Mouse (Mus musculus) midbrain, embryonic 10.5 days (tissue): ENCODE data around the gene Tbc1d10c. TPM values are rescaled to one million over a fixed set of nuclear protein-coding genes. Genes with fewer than 3 reads are reported as not detected.

Experiments
- DNase-seq: peaks from one replicate; pipeline ENCODE4 v3.0.0-alpha.2; 2017; ENCODE audit warnings: low spot score
- H3K27ac ChIP-seq: fragments of 300-500 bp; sonication (generic); replicated peaks from 2 replicates; pipeline ENCODE4 v1.5.1; 2016; ENCODE audit warnings: mild to moderate bottlenecking
- H3K27me3 ChIP-seq: fragments of 300-500 bp; sonication (generic); 2 replicates; pipeline ENCODE4 v1.6.1; 2016; ENCODE audit warnings: low read depth, mild to moderate bottlenecking; ENCODE audit not compliant: poor library complexity, severe bottlenecking
- H3K36me3 ChIP-seq: fragments of 300-500 bp; sonication (generic); 2 replicates; pipeline ENCODE4 v1.6.1; 2016; ENCODE audit warnings: mild to moderate bottlenecking, moderate library complexity
- H3K4me1 ChIP-seq: fragments of 300-500 bp; sonication (generic); 2 replicates; pipeline ENCODE4 v1.6.1; 2016
- H3K4me3 ChIP-seq: fragments of 300-500 bp; sonication (generic); 2 replicates; pipeline ENCODE4 v1.5.1; 2016; ENCODE audit warnings: mild to moderate bottlenecking, moderate library complexity
- H3K9me3 ChIP-seq: fragments of 300-500 bp; sonication (generic); replicated peaks from 2 replicates; pipeline ENCODE4 v1.6.1; 2016; ENCODE audit warnings: mild to moderate bottlenecking
- WGBS: fragments of 180-500 bp; shearing (Covaris S2); methylation state at CpG from one replicate; pipeline ENCODE4 v1.1.7; 2016; 5-methylcytosine and 5-hydroxymethylcytosine counted together
- polyA plus RNA-seq: library from polyadenylated mRNA; unstranded; fragments of >200 nt; fragmentation: Nextera tagmentation; extraction: Ambion mirVana; gene quantifications from 2 replicates; pipeline ENCODE4 v1.2.1, GENCODE M21; 2016

The Tbc1d10c gene
- polyA plus RNA-seq, 1 experiment from 2014 or later: 0.85 TPM

DNA sequence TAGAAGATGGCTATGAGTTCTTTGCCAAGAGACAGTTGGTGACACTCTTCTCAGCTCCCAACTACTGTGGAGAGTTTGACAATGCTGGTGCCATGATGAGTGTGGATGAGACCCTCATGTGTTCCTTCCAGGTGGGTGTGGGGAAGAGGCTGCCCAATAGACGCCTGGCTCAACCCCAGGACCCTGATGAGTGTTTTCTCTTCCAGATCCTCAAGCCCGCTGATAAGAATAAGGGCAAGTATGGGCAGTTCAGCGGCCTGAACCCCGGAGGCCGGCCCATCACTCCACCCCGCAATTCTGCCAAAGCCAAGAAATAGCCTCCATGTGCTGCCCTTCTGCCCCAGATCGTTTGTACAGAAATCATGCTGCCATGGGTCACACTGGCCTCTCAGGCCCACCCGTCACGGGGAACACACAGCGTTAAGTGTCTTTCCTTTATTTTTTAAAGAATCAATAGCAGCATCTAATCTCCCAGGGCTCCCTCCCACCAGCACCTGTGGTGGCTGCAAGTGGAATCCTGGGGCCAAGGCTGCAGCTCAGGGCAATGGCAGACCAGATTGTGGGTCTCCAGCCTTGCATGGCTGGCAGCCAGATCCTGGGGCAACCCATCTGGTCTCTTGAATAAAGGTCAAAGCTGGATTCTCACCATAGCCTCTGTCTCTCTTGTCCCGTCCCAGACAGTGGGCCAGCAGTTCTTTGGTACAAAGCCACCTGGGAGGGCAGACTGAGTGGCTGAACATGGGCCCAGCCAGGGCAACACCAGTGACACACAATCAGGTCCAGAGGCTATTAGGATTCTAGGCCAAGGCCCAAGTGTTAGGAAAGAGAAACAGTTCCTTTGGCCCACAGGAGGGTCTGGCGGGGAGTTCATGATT lies 3.9 kb upstream of the Tbc1d10c start:
- Histone ChIP-seq H3K36me3 (peaks cover 70% of the 10 kb centered on the region), H3K27me3 (no peaks in the 10 kb centered on the region), H3K27ac (no peak overlapping the region), H3K4me1 (peaks cover 48% of the 10 kb centered on the region), H3K9me3 (no peaks in the 10 kb centered on the region), H3K4me3 (0 out of 2 replicates have a peak overlapping the region, but pooled peaks have one; percentile 14)
- 84% methylated on average over 12 of the region's 12 CpGs for WGBS
- no peak for DNase-seq

- Histone ChIP-seq H3K9me3 (no peaks in the 10 kb centered on the region), H3K27ac (no peak overlapping the region), H3K36me3 (peaks cover 62% of the 10 kb centered on the region), H3K4me1 (peaks cover 44% of the 10 kb centered on the region), H3K27me3 (no peaks in the 10 kb centered on the region), H3K4me3 (0 out of 2 replicates have a peak overlapping the region, but pooled peaks have one; percentile 14)
- no peak for DNase-seq
- 90% methylated on average over 8 of the region's 8 CpGs for WGBS
These were observed 3.1 kb upstream of the Tbc1d10c start for GRCm38 (mm10) chr19:4194021-4194724.

- no peaks in the 10 kb centered on the region for H3K9me3 ChIP-seq
- no peak for DNase-seq
- 72% methylated on average over 6 of the region's 6 CpGs for WGBS
- peaks cover 52% of the 10 kb centered on the region for H3K36me3 ChIP-seq
- peak overlapping the region; percentile 96 for H3K4me3 ChIP-seq
- peaks cover 44% of the 10 kb centered on the region for H3K4me1 ChIP-seq
- no peaks in the 10 kb centered on the region for H3K27me3 ChIP-seq
- H3K27ac ChIP-seq: peak overlapping the region; percentile 97
These were observed 2.0 kb upstream of the Tbc1d10c start for GRCm38 (mm10) chr19:4193129-4193528.

DNA sequence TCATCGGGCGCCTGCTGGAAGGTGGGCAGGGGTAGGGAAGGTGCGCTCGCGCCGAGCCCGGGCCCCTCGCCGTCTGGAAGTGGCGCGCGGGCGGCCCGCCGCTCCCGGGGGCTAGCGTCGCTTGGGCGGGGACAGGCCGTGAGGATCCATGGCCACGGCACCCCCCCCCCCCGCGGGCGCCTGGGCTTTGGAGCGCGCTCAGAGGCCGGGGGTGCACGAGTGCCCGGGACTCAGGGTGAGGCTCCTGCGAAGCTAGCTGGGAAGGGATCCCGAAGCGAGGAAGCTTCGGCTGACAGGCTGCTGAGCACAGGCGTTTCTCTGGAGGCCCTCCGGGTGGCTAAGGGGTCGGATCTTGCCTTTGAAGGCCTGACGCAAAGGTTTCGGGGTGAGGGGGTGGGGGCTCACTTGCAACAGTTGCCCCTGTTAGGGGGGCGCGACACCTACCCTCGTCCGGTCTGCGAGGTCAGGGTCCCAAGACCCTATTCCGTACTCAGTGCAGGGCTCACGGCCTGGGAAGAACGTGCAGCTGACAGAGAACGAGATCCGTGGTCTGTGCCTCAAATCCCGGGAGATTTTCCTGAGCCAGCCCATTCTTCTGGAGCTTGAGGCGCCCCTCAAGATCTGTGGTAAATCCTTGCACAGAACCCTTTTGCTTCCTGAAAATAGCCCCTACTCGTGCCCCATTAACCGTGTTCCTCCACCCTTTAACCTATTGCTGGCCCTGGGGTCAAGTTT lies 1.3 kb upstream of the Tbc1d10c start:
- H3K4me3 ChIP-seq: peak overlapping the region; percentile 96
- no peaks in the 10 kb centered on the region for H3K27me3 ChIP-seq
- no peaks in the 10 kb centered on the region for H3K9me3 ChIP-seq
- DNase-seq: no peak
- peak overlapping the region; percentile 97 for H3K27ac ChIP-seq
- H3K36me3 ChIP-seq: peaks cover 44% of the 10 kb centered on the region
- under 1% methylated on average over 52 of the region's 52 CpGs for WGBS
- peaks cover 44% of the 10 kb centered on the region for H3K4me1 ChIP-seq

DNA sequence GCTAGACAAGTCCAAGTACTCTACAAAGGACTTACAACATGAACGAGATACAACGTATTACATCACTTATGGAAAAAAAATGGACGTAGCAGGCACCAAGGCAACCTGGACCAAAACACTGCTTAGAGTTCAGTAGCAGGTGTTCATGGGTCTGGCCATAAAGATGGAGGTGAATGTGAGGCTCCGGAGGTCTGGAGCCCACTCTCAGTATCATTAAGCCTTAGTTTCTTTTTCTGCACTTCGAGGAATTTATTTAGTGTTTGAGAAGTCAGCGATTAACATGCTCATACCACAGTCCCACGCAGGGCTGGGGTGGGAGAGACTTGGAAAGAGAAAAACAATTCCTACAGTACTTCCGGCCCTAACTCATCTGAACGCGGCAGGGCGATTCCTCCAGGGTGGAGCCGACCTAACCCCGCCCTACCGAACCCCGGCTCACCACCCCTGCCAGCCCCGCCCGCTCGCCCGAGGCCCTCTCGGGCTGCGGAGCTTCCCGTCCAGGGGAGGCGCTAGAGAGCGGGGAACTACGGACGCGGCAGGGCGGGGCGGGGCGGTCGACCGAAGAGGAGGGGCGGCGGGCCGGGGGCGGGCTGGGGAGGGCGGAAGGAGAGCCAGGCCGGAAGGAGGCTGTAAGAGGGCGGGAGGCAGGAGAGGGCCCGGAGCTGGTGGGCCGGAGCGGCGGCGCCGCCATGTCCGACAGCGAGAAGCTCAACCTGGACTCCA lies 605 bp upstream of the Tbc1d10c start, which contains the start of gene Ppp1ca:
Gene Ppp1ca, plus strand, starts transcription at position 538 of the 723 bp plus-strand sequence.
- peak; percentile 97 for DNase-seq
- WGBS: 8% methylated on average over 37 of the region's 47 CpGs
- H3K4me3 ChIP-seq: peak within 1 kb of the TSS; percentile 96
- no peaks in the 10 kb centered on the region for H3K27me3 ChIP-seq
- peaks cover 41% of the 10 kb centered on the region for H3K4me1 ChIP-seq
- peaks cover 37% of the 10 kb centered on the region for H3K36me3 ChIP-seq
- H3K9me3 ChIP-seq: no peaks in the 10 kb centered on the region
- H3K27ac ChIP-seq: peak within 1 kb of the TSS; percentile 97

DNA sequence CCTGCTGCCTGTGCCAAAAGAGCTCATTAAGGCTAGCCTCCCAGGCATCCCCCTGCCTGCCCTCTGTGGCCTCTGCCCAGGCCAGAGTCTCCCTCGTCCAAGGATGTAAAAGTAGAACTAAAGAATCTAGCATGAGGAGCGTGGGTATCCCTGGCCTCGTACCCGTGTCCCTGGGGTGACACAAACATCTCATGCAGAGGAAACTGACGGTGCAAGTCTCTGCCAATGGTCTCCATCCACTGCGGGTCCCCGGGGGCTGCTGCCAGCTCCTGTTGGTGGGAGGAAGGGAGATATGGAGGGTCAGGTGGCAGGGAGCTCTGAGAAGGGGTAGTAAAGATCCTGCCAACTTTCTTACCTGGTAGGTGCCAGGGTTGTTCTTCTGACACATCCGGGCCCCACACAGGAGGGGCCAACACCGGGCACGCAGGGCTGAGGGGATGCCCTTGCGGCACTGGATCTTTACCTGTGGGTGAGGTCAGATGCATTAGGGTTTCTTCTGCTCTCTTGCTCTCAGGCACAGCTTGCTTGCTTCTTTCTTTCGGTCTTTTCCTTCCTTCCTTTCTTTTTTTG lies 1.9 kb downstream of the Tbc1d10c start:
- no peak for DNase-seq
- no peaks in the 10 kb centered on the region for H3K27me3 ChIP-seq
- H3K27ac ChIP-seq: no peak overlapping the region
- H3K4me3 ChIP-seq: no peak overlapping the region
- peaks cover 38% of the 10 kb centered on the region for H3K4me1 ChIP-seq
- H3K9me3 ChIP-seq: no peaks in the 10 kb centered on the region
- peaks cover 12% of the 10 kb centered on the region for H3K36me3 ChIP-seq
- WGBS: 87% methylated on average over 12 of the region's 12 CpGs

GRCm38 (mm10) chr19:4187303-4187702 lies 3.8 kb downstream of the Tbc1d10c start:
- Histone ChIP-seq H3K36me3 (no peaks in the 10 kb centered on the region), H3K27me3 (no peaks in the 10 kb centered on the region), H3K27ac (no peak overlapping the region), H3K4me3 (no peak overlapping the region), H3K4me1 (peaks cover 26% of the 10 kb centered on the region), H3K9me3 (no peaks in the 10 kb centered on the region)
- DNase-seq: no peak
- WGBS: 78% methylated on average over 3 of the region's 3 CpGs

- no peak overlapping the region for H3K4me3 ChIP-seq
- H3K27ac ChIP-seq: no peak overlapping the region
- H3K36me3 ChIP-seq: no peaks in the 10 kb centered on the region
- peaks cover 16% of the 10 kb centered on the region for H3K4me1 ChIP-seq
- no peaks in the 10 kb centered on the region for H3K27me3 ChIP-seq
- no peak for DNase-seq
- H3K9me3 ChIP-seq: no peaks in the 10 kb centered on the region
- 63% methylated on average over 15 of the region's 15 CpGs for WGBS
These were observed 5.8 kb downstream of the Tbc1d10c start for GRCm38 (mm10) chr19:4184976-4185975.

- DNase-seq: no peak
- 88% methylated on average over 2 of the region's 2 CpGs for WGBS
- Histone ChIP-seq H3K4me3 (no peak overlapping the region), H3K9me3 (no peaks in the 10 kb centered on the region), H3K4me1 (peaks cover 16% of the 10 kb centered on the region), H3K36me3 (no peaks in the 10 kb centered on the region), H3K27ac (no peak overlapping the region; the same call in 1 of the 2 replicates), H3K27me3 (no peaks in the 10 kb centered on the region)
These were observed 7.4 kb downstream of the Tbc1d10c start for GRCm38 (mm10) chr19:4183689-4184088.

DNA sequence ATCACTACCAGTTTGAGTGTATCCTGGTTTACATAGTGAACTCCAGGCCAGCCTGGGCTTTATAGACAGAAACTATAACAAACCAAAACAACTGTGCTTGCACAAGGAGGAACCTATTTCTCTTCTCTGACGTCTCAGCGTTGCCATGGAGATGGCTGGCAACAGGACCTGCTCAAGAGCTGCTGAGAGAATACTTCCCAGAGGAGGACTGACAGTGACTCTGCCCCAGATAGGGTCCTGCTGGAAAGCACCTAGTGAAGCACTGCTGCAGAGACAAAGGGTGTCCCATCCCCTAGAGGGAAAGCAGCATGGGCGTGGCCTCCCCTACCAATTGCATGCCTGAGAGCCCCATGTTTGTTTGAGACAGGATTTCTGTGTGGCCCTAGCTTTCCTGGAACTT lies 9.2 kb downstream of the Tbc1d10c start:
- no peaks in the 10 kb centered on the region for H3K9me3 ChIP-seq
- 37% methylated on average over 3 of the region's 3 CpGs for WGBS
- no peaks in the 10 kb centered on the region for H3K27me3 ChIP-seq
- no peak overlapping the region for H3K4me3 ChIP-seq
- no peak for DNase-seq
- no peak overlapping the region for H3K27ac ChIP-seq
- no peaks in the 10 kb centered on the region for H3K36me3 ChIP-seq
- H3K4me1 ChIP-seq: peaks cover 16% of the 10 kb centered on the region

DNA sequence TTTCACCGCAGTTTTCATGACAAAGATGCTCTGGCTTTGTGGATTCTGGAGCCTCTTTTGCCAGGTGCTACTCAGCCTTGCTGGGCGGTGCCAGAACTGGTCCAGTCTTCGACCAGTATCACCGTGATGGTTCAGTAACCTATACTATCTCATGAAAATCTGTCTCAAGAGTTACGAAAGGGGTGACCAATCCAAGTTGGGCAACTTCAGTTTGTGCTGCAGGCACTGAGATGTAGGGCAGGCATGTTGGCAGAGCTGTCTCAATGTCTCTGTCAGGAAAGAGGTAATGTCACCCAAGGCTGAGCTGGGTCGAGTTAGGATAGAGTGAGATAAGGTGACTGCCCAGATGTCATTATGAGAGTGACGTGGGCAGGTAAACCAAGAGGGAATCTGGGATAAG lies 10.7 kb downstream of the Tbc1d10c start:
- Histone ChIP-seq H3K27ac (no peak overlapping the region), H3K9me3 (no peaks in the 10 kb centered on the region), H3K27me3 (0 out of 2 replicates have a peak, but pooled peaks cover 5% of the 10 kb centered on the region), H3K4me1 (peaks cover 20% of the 10 kb centered on the region), H3K36me3 (no peaks in the 10 kb centered on the region), H3K4me3 (no peak overlapping the region)
- no peak for DNase-seq
- 89% methylated on average over 7 of the region's 7 CpGs for WGBS
